Mouse (Mus musculus): ENCODE data around the gene Ube2a. TPM values are rescaled to one million over a fixed set of nuclear protein-coding genes. Genes with fewer than 3 reads are reported as not detected.

Gene Ube2a
- polyA plus RNA-seq, 1 experiment from 2014 or later: 131 TPM

GRCm38 (mm10) chrX:36928791-36929190 is 55.1 kb downstream of the Ube2a start:
- Histone ChIP-seq H3K4me2 (ENCODE audit: low read depth, low read length) (no peak overlapping the region), H3K36me3 (ENCODE audit: control insufficient read depth, insufficient read depth, low read length) (no peaks in the 10 kb centered on the region), H3K4me3 (ENCODE audit: low read length) (no peak overlapping the region), H3K27ac (ENCODE audit: low read length) (no peak overlapping the region), H3K9ac (ENCODE audit: low read length) (no peak overlapping the region), H3K27me3 (ENCODE audit: control insufficient read depth, insufficient read depth, low read depth, low read length) (no peaks in the 10 kb centered on the region), H3K4me1 (replicated peaks; ENCODE audit: control insufficient read depth, insufficient read depth, low read length) (no peaks in the 10 kb centered on the region), H3K9me3 (ENCODE audit: control insufficient read depth, low read length) (no peaks in the 10 kb centered on the region)
- WGBS: 71% methylated on average over 4 of the region's 4 CpGs
- ATAC-seq (ENCODE audit: low read depth): no peak

- Histone ChIP-seq H3K27ac (ENCODE audit: low read length) (no peak overlapping the region), H3K9ac (ENCODE audit: low read length) (no peak overlapping the region), H3K4me2 (ENCODE audit: low read depth, low read length) (no peak overlapping the region), H3K4me3 (ENCODE audit: low read length) (no peak overlapping the region), H3K36me3 (ENCODE audit: control insufficient read depth, insufficient read depth, low read length) (no peaks in the 10 kb centered on the region), H3K27me3 (ENCODE audit: control insufficient read depth, insufficient read depth, low read depth, low read length) (no peaks in the 10 kb centered on the region), H3K9me3 (ENCODE audit: control insufficient read depth, low read length) (no peaks in the 10 kb centered on the region), H3K4me1 (replicated peaks; ENCODE audit: control insufficient read depth, insufficient read depth, low read length) (no peaks in the 10 kb centered on the region)
- ATAC-seq (ENCODE audit: low read depth): no peak
- WGBS: 54% methylated on average over 4 of the region's 4 CpGs
Observed at GRCm38 (mm10) chrX:36929694-36930093, 56.0 kb downstream of the Ube2a start.

GRCm38 (mm10) chrX:36930574-36930973 is 56.9 kb downstream of the Ube2a start:
- H3K4me1 ChIP-seq (replicated peaks; ENCODE audit: control insufficient read depth, insufficient read depth, low read length): no peaks in the 10 kb centered on the region
- no peak overlapping the region for H3K27ac ChIP-seq (ENCODE audit: low read length)
- H3K4me2 ChIP-seq (ENCODE audit: low read depth, low read length): no peak overlapping the region
- H3K4me3 ChIP-seq (ENCODE audit: low read length): no peak overlapping the region
- H3K27me3 ChIP-seq (ENCODE audit: control insufficient read depth, insufficient read depth, low read depth, low read length): no peaks in the 10 kb centered on the region
- H3K9ac ChIP-seq (ENCODE audit: low read length): no peak overlapping the region
- WGBS: 46% methylated on average over 1 of the region's 1 CpGs
- ATAC-seq (ENCODE audit: low read depth): no peak
- no peaks in the 10 kb centered on the region for H3K36me3 ChIP-seq (ENCODE audit: control insufficient read depth, insufficient read depth, low read length)
- no peaks in the 10 kb centered on the region for H3K9me3 ChIP-seq (ENCODE audit: control insufficient read depth, low read length)

Other genes starting within 250 kb of the Ube2a start
- gene Akap17b, start 228.5 kb upstream of the Ube2a start, polyA plus RNA-seq (2015; fragmentation: Nextera tagmentation; extraction: Ambion mirVana): 2.9 TPM in 2 replicates
- 2.3 and 2.5 TPM in 2 replicates for gene Slc25a43, start 130.2 kb upstream of the Ube2a start, polyA plus RNA-seq (2015; fragmentation: Nextera tagmentation; extraction: Ambion mirVana)
- 576 and 581 TPM in 2 replicates for gene Slc25a5, start 78.2 kb upstream of the Ube2a start, polyA plus RNA-seq (2015; fragmentation: Nextera tagmentation; extraction: Ambion mirVana)
- 33.6 and 38.7 TPM in 2 replicates for gene C330007P06Rik, start 211 bp downstream of the Ube2a start, polyA plus RNA-seq (2015; fragmentation: Nextera tagmentation; extraction: Ambion mirVana)
- 1.3 and 1.8 TPM in 2 replicates for gene Nkrf, start 29.0 kb downstream of the Ube2a start, polyA plus RNA-seq (2015; fragmentation: Nextera tagmentation; extraction: Ambion mirVana)
- gene Sept6, start 117.9 kb downstream of the Ube2a start, polyA plus RNA-seq (2015; fragmentation: Nextera tagmentation; extraction: Ambion mirVana): 16.7 and 18.6 TPM in 2 replicates
- gene Sowahd, start 174.9 kb downstream of the Ube2a start, polyA plus RNA-seq (2015; fragmentation: Nextera tagmentation; extraction: Ambion mirVana): not detected in 2 replicates
- 511 and 600 TPM in 2 replicates for gene Rpl39, start 211.5 kb downstream of the Ube2a start, polyA plus RNA-seq (2015; fragmentation: Nextera tagmentation; extraction: Ambion mirVana)
- 17.2 and 19.4 TPM in 2 replicates for gene Upf3b, start 236.4 kb downstream of the Ube2a start, polyA plus RNA-seq (2015; fragmentation: Nextera tagmentation; extraction: Ambion mirVana)

Measured in lung, embryonic 16.5 days (tissue).